Mouse (Mus musculus) MEL (cell line): ENCODE measurements around the gene Tert. TPM values are rescaled to one million over a fixed set of nuclear protein-coding genes. Genes with fewer than 3 reads are reported as not detected.

Experiments used
- DNase-seq: peaks from one replicate; pipeline ENCODE4 v3.0.0; 2011; ENCODE audit warnings: low read depth, low spot score
- H3K27ac ChIP-seq: 2 replicates; pipeline ENCODE4 v1.5.1; 2012; ENCODE audit warnings: low read depth, mild to moderate bottlenecking, control low read depth, low read length, moderate library complexity; ENCODE audit not compliant: control insufficient read depth
- H3K27me3 ChIP-seq, 2 experiments: fragments of 150-350 bp in 1 of 2; sonication (generic) in 1 of 2; 2 replicates each; pipeline ENCODE4 v1.6.1; 2012; ENCODE audit warnings: low read length in 2 of 2, mild to moderate bottlenecking in 2 of 2, improper control_type of control experiment in 1 of 2, moderate library complexity in 1 of 2; ENCODE audit not compliant: insufficient read depth in 2 of 2, control insufficient read depth in 1 of 2
- H3K36me3 ChIP-seq, 2 experiments: 2 replicates each; pipeline ENCODE4 v1.6.1; 2012 to 2014; ENCODE audit warnings: low read length in 2 of 2, improper control_type of control experiment in 1 of 2, inconsistent platforms in 1 of 2, mild to moderate bottlenecking in 1 of 2; ENCODE audit not compliant: insufficient read depth in 2 of 2, control insufficient read depth in 1 of 2
- H3K4me1 ChIP-seq, 2 experiments: fragments of 150-350 bp in 1 of 2; sonication (generic) in 1 of 2; 2 replicates each; pipeline ENCODE4 v1.6.1; 2012; ENCODE audit warnings: low read length in 2 of 2, improper control_type of control experiment in 1 of 2, mild to moderate bottlenecking in 1 of 2; ENCODE audit not compliant: insufficient read depth in 2 of 2, control insufficient read depth in 1 of 2
- H3K4me3 ChIP-seq, 2 experiments: fragments of 150-350 bp in 1 of 2; sonication (generic) in 1 of 2; 2 replicates each; pipeline ENCODE4 v1.5.1; 2012; ENCODE audit warnings: low read depth in 2 of 2, low read length in 2 of 2, mild to moderate bottlenecking in 2 of 2, moderate library complexity in 2 of 2, control low read depth in 1 of 2, improper control_type of control experiment in 1 of 2; ENCODE audit not compliant: control insufficient read depth in 1 of 2, insufficient read depth in 1 of 2
- H3K79me2 ChIP-seq: 2 replicates; pipeline ENCODE4 v1.6.1; 2012; ENCODE audit warnings: mild to moderate bottlenecking, low read length, moderate library complexity; ENCODE audit not compliant: control insufficient read depth, poor library complexity, insufficient read depth
- H3K9ac ChIP-seq: 2 replicates; pipeline ENCODE4 v1.6.1; 2012; ENCODE audit warnings: low read depth, mild to moderate bottlenecking, control low read depth, low read length, moderate library complexity; ENCODE audit not compliant: control insufficient read depth, poor library complexity, severe bottlenecking
- H3K9me3 ChIP-seq: fragments of 150-350 bp; sonication (generic); replicated peaks from 2 replicates; pipeline ENCODE4 v1.6.1; 2012; ENCODE audit warnings: mild to moderate bottlenecking, low read length, improper control_type of control experiment, moderate library complexity; ENCODE audit not compliant: insufficient read depth
- CHD2 ChIP-seq: IDR thresholded peaks from 2 replicates; pipeline ENCODE4 v1.6.1; 2011; ENCODE audit warnings: low read length, improper control_type of control experiment
- ELF1 ChIP-seq: IDR thresholded peaks from 2 replicates; pipeline ENCODE4 v1.6.1; 2014; ENCODE audit warnings: low read depth, mild to moderate bottlenecking, inconsistent platforms, low read length, improper control_type of control experiment, moderate library complexity
- EP300 ChIP-seq, 2 experiments: IDR thresholded peaks; 2 replicates each; pipeline ENCODE4 v1.6.1; 2011; ENCODE audit warnings: improper control_type of control experiment in 2 of 2, low read length in 2 of 2, low read depth in 1 of 2, mild to moderate bottlenecking in 1 of 2
- ETS1 ChIP-seq: IDR thresholded peaks from 2 replicates; pipeline ENCODE4 v1.6.1; 2012; ENCODE audit warnings: low read depth, mild to moderate bottlenecking, inconsistent platforms, low read length, improper control_type of control experiment, moderate library complexity
- GATA1 ChIP-seq: IDR thresholded peaks from 2 replicates; pipeline ENCODE4 v1.6.1; 2011; ENCODE audit warnings: low read depth, low read length, improper control_type of control experiment
- HCFC1 ChIP-seq: IDR thresholded peaks from 2 replicates; pipeline ENCODE4 v1.6.1; 2012; ENCODE audit warnings: low read depth, mild to moderate bottlenecking, inconsistent platforms, low read length, improper control_type of control experiment, moderate library complexity
- MAFK ChIP-seq: IDR thresholded peaks from 2 replicates; pipeline ENCODE4 v1.6.1; 2011; ENCODE audit warnings: low read depth, mild to moderate bottlenecking, low read length, improper control_type of control experiment, borderline replicate concordance
- MAX ChIP-seq: IDR thresholded peaks from 2 replicates; pipeline ENCODE4 v1.6.1; 2011; ENCODE audit warnings: low read length, improper control_type of control experiment
- MXI1 ChIP-seq: IDR thresholded peaks from 2 replicates; pipeline ENCODE4 v1.6.1; 2011; ENCODE audit warnings: mild to moderate bottlenecking, low read depth, low read length, improper control_type of control experiment
- MYB ChIP-seq: IDR thresholded peaks from 2 replicates; pipeline ENCODE4 v1.6.1; 2011; ENCODE audit warnings: mild to moderate bottlenecking, low read depth, low read length, improper control_type of control experiment
- MYC ChIP-seq: IDR thresholded peaks from 2 replicates; pipeline ENCODE4 v1.6.1; 2011; ENCODE audit warnings: low read depth, mild to moderate bottlenecking, low read length, improper control_type of control experiment, moderate library complexity
- NRF1 ChIP-seq: IDR thresholded peaks from 2 replicates; pipeline ENCODE4 v1.6.1; 2014; ENCODE audit warnings: low read depth, mild to moderate bottlenecking, inconsistent platforms, low read length, improper control_type of control experiment, moderate library complexity; ENCODE audit not compliant: poor library complexity, insufficient read depth, severe bottlenecking
- POLR2A ChIP-seq, 2 experiments: IDR thresholded peaks; 2 replicates each; pipeline ENCODE4 v1.6.1; 2011 to 2012; ENCODE audit warnings: low read length in 2 of 2, mild to moderate bottlenecking in 2 of 2, control low read depth in 1 of 2, improper control_type of control experiment in 1 of 2, low read depth in 1 of 2, moderate library complexity in 1 of 2; ENCODE audit not compliant: control insufficient read depth in 1 of 2, insufficient read depth in 1 of 2, poor library complexity in 1 of 2
- POLR2AphosphoS2 ChIP-seq: IDR thresholded peaks from 2 replicates; pipeline ENCODE4 v1.6.1; 2011; ENCODE audit warnings: low read length, improper control_type of control experiment
- POLR2AphosphoS5 ChIP-seq: IDR thresholded peaks from 2 replicates; pipeline ENCODE4 v1.6.1; 2012; ENCODE audit warnings: low read depth, borderline replicate concordance, mild to moderate bottlenecking, inconsistent platforms, low read length, moderate library complexity, mixed read lengths
- RAD21 ChIP-seq: IDR thresholded peaks from 2 replicates; pipeline ENCODE4 v1.6.1; 2011; ENCODE audit warnings: mild to moderate bottlenecking, low read depth, low read length, improper control_type of control experiment
- RCOR1 ChIP-seq: IDR thresholded peaks from 2 replicates; pipeline ENCODE4 v1.6.1; 2012; ENCODE audit warnings: low read depth, mild to moderate bottlenecking, inconsistent platforms, low read length, improper control_type of control experiment
- SIN3A ChIP-seq: IDR thresholded peaks from 2 replicates; pipeline ENCODE4 v1.6.1; 2012; ENCODE audit warnings: low read length, improper control_type of control experiment, inconsistent platforms
- SMC3 ChIP-seq: IDR thresholded peaks from 2 replicates; pipeline ENCODE4 v1.6.1; 2011; ENCODE audit warnings: low read depth, low read length, improper control_type of control experiment
- TAL1 ChIP-seq: IDR thresholded peaks from 2 replicates; pipeline ENCODE4 v1.6.1; 2012; ENCODE audit warnings: mild to moderate bottlenecking, inconsistent platforms, low read length, moderate library complexity, mixed read lengths
- UBTF ChIP-seq: IDR thresholded peaks from 2 replicates; pipeline ENCODE4 v1.6.1; 2012; ENCODE audit warnings: low read depth, mild to moderate bottlenecking, inconsistent platforms, low read length, improper control_type of control experiment, moderate library complexity, borderline replicate concordance; ENCODE audit not compliant: insufficient read depth
- ZC3H11A ChIP-seq: IDR thresholded peaks from 2 replicates; pipeline ENCODE4 v1.6.1; 2012; ENCODE audit warnings: low read depth, mild to moderate bottlenecking, inconsistent platforms, low read length, improper control_type of control experiment
- ZMIZ1 ChIP-seq: IDR thresholded peaks from 2 replicates; pipeline ENCODE4 v1.6.1; 2012; ENCODE audit warnings: low read depth, mild to moderate bottlenecking, inconsistent platforms, low read length, improper control_type of control experiment, moderate library complexity
- polyA plus RNA-seq, 2 experiments: library from polyadenylated mRNA; stranded (reverse) in 1 of 2; unstranded in 1 of 2; fragments of >175 nt in 1 of 2; fragments of >200 nt in 1 of 2; gene quantifications; 2 replicates each; pipeline versions ENCODE4 v1.2.1 to v1.2.4; 2012; ENCODE audit warnings: low replicate concordance in 2 of 2, low read depth in 1 of 2; ENCODE audit not compliant: insufficient read length in 2 of 2, insufficient read depth in 1 of 2, missing spikeins in 1 of 2
- total RNA-seq: library from RNA; depleted of rRNA; stranded (reverse); fragments of 300-350 nt; gene quantifications from 2 replicates; pipeline ENCODE4 v1.2.3, GENCODE M21; 2012

Tert gene
- total and polyA plus RNA-seq, 3 experiments, result 1.2 to 2.0 TPM; not detected in 1

DNA sequence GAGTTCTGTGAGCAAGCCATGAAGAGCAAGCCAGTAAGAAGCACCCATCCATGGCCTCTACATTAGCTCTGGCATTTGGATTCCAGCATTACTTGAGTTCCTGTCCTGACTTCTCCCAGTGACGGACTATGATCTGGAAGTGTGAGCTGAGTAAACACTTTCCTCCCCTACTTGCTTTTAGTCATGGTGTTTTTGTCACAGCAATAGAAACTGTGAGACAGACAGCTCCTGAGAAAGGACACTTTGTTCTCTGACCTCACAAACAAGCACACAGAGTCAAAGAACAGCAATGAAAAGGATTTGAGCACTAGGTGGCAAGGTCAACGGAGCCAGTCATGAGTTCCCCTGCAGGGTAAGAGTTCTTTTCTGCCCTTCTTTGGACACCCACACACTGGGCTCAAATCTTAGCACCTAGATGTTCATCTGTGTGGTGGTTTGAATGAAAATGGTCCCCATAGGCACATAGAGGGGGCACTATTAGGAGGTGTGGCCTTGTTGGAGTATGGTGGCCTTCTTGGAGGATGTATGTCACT is 33.5 kb downstream of the Tert start:
- TF ChIP-seq RAD21 (no peak), MXI1 (no peak), MAFK (no peak), MAX (no peak), HCFC1 (no peak), POLR2AphosphoS5 (no peak), ELF1 (no peak), NRF1 (no peak), POLR2AphosphoS2 (no peak), EP300 (IDR thresholded peaks at IDR 0.05; ENCODE audit: low read depth in 1 of 2, low read length in 2 of 2) (no peak), ZMIZ1 (no peak), SIN3A (no peak), MYB (no peak), MYC (no peak), ETS1 (no peak), GATA1 (no peak), CHD2 (no peak), ZC3H11A (no peak)
- Histone ChIP-seq H3K9ac (no peak overlapping the region), H3K79me2 (no peaks in the 10 kb centered on the region), H3K36me3 (no peaks in the 10 kb centered on the region), H3K4me3 (no peak overlapping the region), H3K27me3 (peaks cover 6 to 8% of the 10 kb centered on the region in 2 experiments), H3K27ac (no peak overlapping the region), H3K4me1 (no peaks in the 10 kb centered on the region), H3K9me3 (no peaks in the 10 kb centered on the region)
- DNase-seq, result no peak

GRCm38 (mm10) chr13:73675161-73675560 is 48.5 kb downstream of the Tert start:
- H3K4me1 ChIP-seq, result no peaks in the 10 kb centered on the region
- H3K9ac ChIP-seq, result no peak overlapping the region
- TF ChIP-seq SMC3 (no peak), UBTF (no peak), RCOR1 (no peak), TAL1 (no peak), POLR2A (IDR thresholded peaks at IDR 0.05; ENCODE audit: control insufficient read depth in 1 of 2, insufficient read depth in 1 of 2, low read depth in 1 of 2, low read length in 2 of 2, poor library complexity in 1 of 2) (no peak)
- DNase-seq, result no peak
- no peak overlapping the region for H3K27ac ChIP-seq
- no peaks in the 10 kb centered on the region for H3K36me3 ChIP-seq
- peaks cover 20 to 23% of the 10 kb centered on the region in 2 experiments for H3K27me3 ChIP-seq
- H3K79me2 ChIP-seq, result no peaks in the 10 kb centered on the region
- H3K4me3 ChIP-seq, result no peak overlapping the region
- H3K9me3 ChIP-seq, result no peaks in the 10 kb centered on the region
